Mouse (Mus musculus): ENCODE results near the gene Frmpd4.
A peak's percentile ranks its signal among the peaks of the same experiment; 100 is the strongest.

Frmpd4 gene

GRCm38 (mm10) chrX:167522528-167522927 lies 1054.5 kb downstream of the Frmpd4 start:
- no peak for DNase-seq

- no peak for DNase-seq
These were observed 1058.6 kb downstream of the Frmpd4 start for GRCm38 (mm10) chrX:167518440-167518839.

- DNase-seq = peak; percentile 43
These were observed 1079.3 kb downstream of the Frmpd4 start for GRCm38 (mm10) chrX:167497780-167498179.

- no peak for DNase-seq
These were observed 1084.8 kb downstream of the Frmpd4 start for GRCm38 (mm10) chrX:167492265-167492664.

- DNase-seq = no peak
These were observed 1085.3 kb downstream of the Frmpd4 start for GRCm38 (mm10) chrX:167491589-167492207.

GRCm38 (mm10) chrX:167483409-167484177 lies 1093.4 kb downstream of the Frmpd4 start:
- DNase-seq = no peak

GRCm38 (mm10) chrX:167477636-167478035 lies 1099.4 kb downstream of the Frmpd4 start:
- no peak for DNase-seq

- DNase-seq = no peak
These were observed 1142.1 kb downstream of the Frmpd4 start for GRCm38 (mm10) chrX:167434883-167435282.

GRCm38 (mm10) chrX:167433950-167434349 lies 1143.1 kb downstream of the Frmpd4 start:
- DNase-seq = no peak
